Mouse (Mus musculus): ENCODE measurements at regions not wholly inside any gene's neighbourhood (a gene's known extent, or its start where the extent isn't known, plus 50 kb on each side); places are given as distances from the start of the nearest gene placed in this dataset.
"Not testable (repeated sequence)": the region's sequence is repeated elsewhere in the genome, so short reads cannot be mapped to it uniquely, and the experiment has no call there.

GRCm38 (mm10) chr12:3131149-3131751, 178.5 kb downstream of the Rab10 start:
- not testable (repeated sequence) for TF ChIP-seq CTCF (IDR thresholded peaks at IDR 0.05 in 2 of 3, conservative IDR thresholded peaks at IDR 0.05 in 1 of 3; ENCODE audit: control insufficient read depth in 1 of 3, insufficient read depth in 1 of 3, low read depth in 2 of 3, low read length in 3 of 3, poor library complexity in 1 of 3, severe bottlenecking in 1 of 3); ELF1 (IDR thresholded peaks at IDR 0.05; ENCODE audit: low read depth, low read length); UBTF (IDR thresholded peaks at IDR 0.05; ENCODE audit: borderline replicate concordance, insufficient read depth, low read depth, low read length); KAT2A (conservative IDR thresholded peaks at IDR 0.05; ENCODE audit: low read depth, low read length); E2F4 (IDR thresholded peaks at IDR 0.05; ENCODE audit: borderline replicate concordance, low read depth, low read length); RAD21 (IDR thresholded peaks at IDR 0.05; ENCODE audit: low read depth, low read length); GABPA (IDR thresholded peaks at IDR 0.05; ENCODE audit: low read depth, low read length)
- TF ChIP-seq RCOR1 (IDR thresholded peaks at IDR 0.05; ENCODE audit: low read depth, low read length) (peak; percentile 82), EP300 (IDR thresholded peaks at IDR 0.05; ENCODE audit: low read depth in 1 of 2, low read length in 2 of 2) (peak; percentile 84 to 91), GATA1 (IDR thresholded peaks at IDR 0.05; ENCODE audit: low read depth, low read length) (peak; percentile 91)

Measured in MEL (cell line).